Mouse (Mus musculus) forebrain, embryonic 14.5 days (tissue): ENCODE measurements at regions not wholly inside any gene's neighbourhood (a gene's known extent, or its start where the extent isn't known, plus 50 kb on each side); places are given as distances from the start of the nearest gene placed in this dataset.

Experiments
- ATAC-seq: fragments of 200-750 bp; cut with Nextera tagmentation; 2 replicates; pipeline ENCODE4 v1.8.0; 2017; ENCODE audit warnings: mild to moderate bottlenecking, moderate library complexity
- DNase-seq: peaks from one replicate; pipeline ENCODE4 v3.0.0-alpha.2; 2015; ENCODE audit warnings: low spot score
- H3K27ac ChIP-seq: fragments of 300-500 bp; sonication (generic); 2 replicates; pipeline ENCODE4 v1.5.1; 2014; ENCODE audit warnings: low read depth, mild to moderate bottlenecking, control low read depth, low read length, moderate library complexity
- H3K27me3 ChIP-seq: fragments of 300-500 bp; sonication (generic); replicated peaks from 2 replicates; pipeline ENCODE4 v1.6.1; 2014; ENCODE audit warnings: low read length, control low read depth, mixed read lengths; ENCODE audit not compliant: control insufficient read depth, insufficient read depth
- H3K36me3 ChIP-seq: fragments of 300-500 bp; sonication (generic); 2 replicates; pipeline ENCODE4 v1.6.1; 2014; ENCODE audit warnings: low read length, control low read depth; ENCODE audit not compliant: control insufficient read depth, insufficient read depth
- H3K4me1 ChIP-seq: fragments of 300-500 bp; sonication (generic); 2 replicates; pipeline ENCODE4 v1.6.1; 2014; ENCODE audit warnings: antibody characterized with exemption, low read length, control low read depth; ENCODE audit not compliant: control insufficient read depth, insufficient read depth
- H3K4me2 ChIP-seq: fragments of 300-500 bp; sonication (generic); 2 replicates; pipeline ENCODE4 v1.6.1; 2014; ENCODE audit warnings: mild to moderate bottlenecking, control low read depth, low read length
- H3K4me3 ChIP-seq: fragments of 300-500 bp; sonication (generic); 2 replicates; pipeline ENCODE4 v1.5.1; 2014; ENCODE audit warnings: low read depth, low read length, control low read depth
- H3K9ac ChIP-seq: fragments of 300-500 bp; sonication (generic); 2 replicates; pipeline ENCODE4 v1.6.1; 2014; ENCODE audit warnings: mild to moderate bottlenecking, low read length, control low read depth, moderate library complexity
- H3K9me3 ChIP-seq: fragments of 300-500 bp; sonication (generic); replicated peaks from 2 replicates; pipeline ENCODE4 v1.6.1; 2016; ENCODE audit warnings: low read length, control low read depth, mixed read lengths; ENCODE audit not compliant: control insufficient read depth
- WGBS: fragments of 180-500 bp; shearing (Covaris S2); extraction: QIAGEN DNeasy Blood & Tissue Kit; methylation state at CpG from one replicate; pipeline ENCODE4 v1.1.7; 2014; 5-methylcytosine and 5-hydroxymethylcytosine counted together

- Histone ChIP-seq H3K27ac (no peak overlapping the region), H3K4me1 (no peaks in the 10 kb centered on the region), H3K36me3 (no peaks in the 10 kb centered on the region), H3K9ac (no peak overlapping the region), H3K4me3 (no peak overlapping the region), H3K9me3 (no peaks in the 10 kb centered on the region), H3K27me3 (no peaks in the 10 kb centered on the region), H3K4me2 (no peak overlapping the region)
- 86% methylated on average over 3 of the region's 3 CpGs for WGBS
- DNase-seq (no peak), ATAC-seq (no peak)
Observed at GRCm38 (mm10) chr2:122949031-122949430, 184.0 kb downstream of the Sqor start.

DNA sequence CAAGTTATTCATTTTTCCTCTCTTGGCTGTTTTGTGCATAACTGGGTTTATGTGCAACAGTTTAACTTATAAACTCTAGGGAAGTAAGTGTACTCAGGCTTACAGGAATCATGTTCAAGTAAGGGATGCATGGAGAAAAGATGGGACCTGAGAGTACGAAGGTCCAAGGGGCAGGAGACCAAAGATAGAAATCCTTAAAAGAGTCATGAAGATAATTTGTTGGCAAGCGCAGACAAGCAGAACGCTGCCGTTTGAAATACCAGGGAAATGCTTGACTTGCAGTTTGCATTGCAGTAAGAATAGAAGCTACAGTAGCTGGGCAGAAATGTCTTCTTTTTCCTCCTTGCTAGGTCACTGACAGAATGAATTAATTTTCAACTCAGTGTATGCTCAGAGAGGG lies 196.7 kb downstream of the Sqor start:
- Histone ChIP-seq H3K27ac (no peak overlapping the region), H3K4me3 (no peak overlapping the region), H3K36me3 (no peaks in the 10 kb centered on the region), H3K9me3 (no peaks in the 10 kb centered on the region), H3K4me1 (no peaks in the 10 kb centered on the region), H3K27me3 (no peaks in the 10 kb centered on the region), H3K4me2 (no peak overlapping the region), H3K9ac (no peak overlapping the region)
- 94% methylated on average over 4 of the region's 4 CpGs for WGBS
- no peak for ATAC-seq
- DNase-seq: no peak

- H3K9ac ChIP-seq: no peak overlapping the region
- H3K4me2 ChIP-seq: no peak overlapping the region
- DNase-seq (peak; percentile 68), ATAC-seq (peak; percentile 48; the same call in 1 of the 2 replicates)
- H3K4me3 ChIP-seq: no peak overlapping the region
- no peaks in the 10 kb centered on the region for H3K4me1 ChIP-seq
- WGBS: 79% methylated on average over 10 of the region's 10 CpGs
- no peak overlapping the region for H3K27ac ChIP-seq
- no peaks in the 10 kb centered on the region for H3K27me3 ChIP-seq
- H3K36me3 ChIP-seq: no peaks in the 10 kb centered on the region
- H3K9me3 ChIP-seq: no peaks in the 10 kb centered on the region
Observed at GRCm38 (mm10) chr2:122968809-122969628, 204.0 kb downstream of the Sqor start.
